Mouse (Mus musculus): ENCODE measurements around the gene Rbfox1. TPM values are rescaled to one million over a fixed set of nuclear protein-coding genes. Genes with fewer than 3 reads are reported as not detected.

Rbfox1 gene
- polyA plus RNA-seq, 1 experiment, result 1.4 TPM

GRCm38 (mm10) chr16:6084701-6085365, 199.7 kb downstream of the Rbfox1 start:
- TF ChIP-seq POLR2A (IDR thresholded peaks at IDR 0.05; ENCODE audit: low read depth, low read length) (no peak), CTCF (IDR thresholded peaks at IDR 0.05; ENCODE audit: borderline replicate concordance, insufficient read depth, low read length) (no peak)
- H3K4me3 ChIP-seq (ENCODE audit: insufficient read depth, low read length), result no peak overlapping the region
- H3K27ac ChIP-seq (ENCODE audit: insufficient read depth, low read length), result no peak overlapping the region
- H3K4me1 ChIP-seq (ENCODE audit: control insufficient read depth, insufficient read depth, low read length), result no peaks in the 10 kb centered on the region

- Histone ChIP-seq H3K27ac (ENCODE audit: insufficient read depth, low read length) (no peak overlapping the region), H3K4me1 (ENCODE audit: control insufficient read depth, insufficient read depth, low read length) (no peaks in the 10 kb centered on the region), H3K4me3 (ENCODE audit: insufficient read depth, low read length) (no peak overlapping the region)
- TF ChIP-seq CTCF (IDR thresholded peaks at IDR 0.05; ENCODE audit: borderline replicate concordance, insufficient read depth, low read length) (no peak), POLR2A (IDR thresholded peaks at IDR 0.05; ENCODE audit: low read depth, low read length) (no peak)
Observed at GRCm38 (mm10) chr16:6086200-6086599, 201.0 kb downstream of the Rbfox1 start.

- TF ChIP-seq CTCF (IDR thresholded peaks at IDR 0.05; ENCODE audit: borderline replicate concordance, insufficient read depth, low read length) (no peak), POLR2A (IDR thresholded peaks at IDR 0.05; ENCODE audit: low read depth, low read length) (no peak)
- Histone ChIP-seq H3K27ac (ENCODE audit: insufficient read depth, low read length) (no peak overlapping the region), H3K4me1 (ENCODE audit: control insufficient read depth, insufficient read depth, low read length) (no peaks in the 10 kb centered on the region), H3K4me3 (ENCODE audit: insufficient read depth, low read length) (no peak overlapping the region)
Observed at GRCm38 (mm10) chr16:6091326-6092123, 206.4 kb downstream of the Rbfox1 start.

- H3K27ac ChIP-seq (ENCODE audit: insufficient read depth, low read length), result no peak overlapping the region
- no peaks in the 10 kb centered on the region for H3K4me1 ChIP-seq (ENCODE audit: control insufficient read depth, insufficient read depth, low read length)
- TF ChIP-seq POLR2A (IDR thresholded peaks at IDR 0.05; ENCODE audit: low read depth, low read length), result no peak
- TF ChIP-seq CTCF (IDR thresholded peaks at IDR 0.05; ENCODE audit: borderline replicate concordance, insufficient read depth, low read length), result no peak
- no peak overlapping the region for H3K4me3 ChIP-seq (ENCODE audit: insufficient read depth, low read length)
Observed at GRCm38 (mm10) chr16:6095604-6096372, 210.6 kb downstream of the Rbfox1 start.

GRCm38 (mm10) chr16:6097244-6098040, 212.3 kb downstream of the Rbfox1 start:
- TF ChIP-seq CTCF (IDR thresholded peaks at IDR 0.05; ENCODE audit: borderline replicate concordance, insufficient read depth, low read length) (no peak), POLR2A (IDR thresholded peaks at IDR 0.05; ENCODE audit: low read depth, low read length) (no peak)
- Histone ChIP-seq H3K27ac (ENCODE audit: insufficient read depth, low read length) (no peak overlapping the region), H3K4me1 (ENCODE audit: control insufficient read depth, insufficient read depth, low read length) (no peaks in the 10 kb centered on the region), H3K4me3 (ENCODE audit: insufficient read depth, low read length) (no peak overlapping the region)

GRCm38 (mm10) chr16:6098116-6098515, 213.0 kb downstream of the Rbfox1 start:
- H3K4me1 ChIP-seq (ENCODE audit: control insufficient read depth, insufficient read depth, low read length), result no peaks in the 10 kb centered on the region
- TF ChIP-seq POLR2A (IDR thresholded peaks at IDR 0.05; ENCODE audit: low read depth, low read length), result no peak
- no peak for TF ChIP-seq CTCF (IDR thresholded peaks at IDR 0.05; ENCODE audit: borderline replicate concordance, insufficient read depth, low read length)
- no peak overlapping the region for H3K4me3 ChIP-seq (ENCODE audit: insufficient read depth, low read length)
- no peak overlapping the region for H3K27ac ChIP-seq (ENCODE audit: insufficient read depth, low read length)

- H3K27ac ChIP-seq (ENCODE audit: insufficient read depth, low read length), result no peak overlapping the region
- H3K4me3 ChIP-seq (ENCODE audit: insufficient read depth, low read length), result no peak overlapping the region
- H3K4me1 ChIP-seq (ENCODE audit: control insufficient read depth, insufficient read depth, low read length), result no peaks in the 10 kb centered on the region
- TF ChIP-seq CTCF (IDR thresholded peaks at IDR 0.05; ENCODE audit: borderline replicate concordance, insufficient read depth, low read length) (no peak), POLR2A (IDR thresholded peaks at IDR 0.05; ENCODE audit: low read depth, low read length) (no peak)
Observed at GRCm38 (mm10) chr16:6099598-6099997, 214.4 kb downstream of the Rbfox1 start.

- H3K4me1 ChIP-seq (ENCODE audit: control insufficient read depth, insufficient read depth, low read length), result no peaks in the 10 kb centered on the region
- H3K27ac ChIP-seq (ENCODE audit: insufficient read depth, low read length), result no peak overlapping the region
- TF ChIP-seq CTCF (IDR thresholded peaks at IDR 0.05; ENCODE audit: borderline replicate concordance, insufficient read depth, low read length) (no peak), POLR2A (IDR thresholded peaks at IDR 0.05; ENCODE audit: low read depth, low read length) (no peak)
- H3K4me3 ChIP-seq (ENCODE audit: insufficient read depth, low read length), result no peak overlapping the region
Observed at GRCm38 (mm10) chr16:6100421-6100877, 215.3 kb downstream of the Rbfox1 start.

GRCm38 (mm10) chr16:6103713-6104112, 218.6 kb downstream of the Rbfox1 start:
- TF ChIP-seq POLR2A (IDR thresholded peaks at IDR 0.05; ENCODE audit: low read depth, low read length), result no peak
- no peak for TF ChIP-seq CTCF (IDR thresholded peaks at IDR 0.05; ENCODE audit: borderline replicate concordance, insufficient read depth, low read length)
- Histone ChIP-seq H3K4me3 (ENCODE audit: insufficient read depth, low read length) (no peak overlapping the region), H3K4me1 (ENCODE audit: control insufficient read depth, insufficient read depth, low read length) (no peaks in the 10 kb centered on the region), H3K27ac (ENCODE audit: insufficient read depth, low read length) (no peak overlapping the region)
